Mouse (Mus musculus) CH12.LX (cell line): ENCODE data around the gene Efr3b. TPM values are rescaled to one million over a fixed set of nuclear protein-coding genes. Genes with fewer than 3 reads are reported as not detected.

ENCODE experiments used
- DNase-seq: peaks from one replicate; pipeline ENCODE4 v3.0.0-alpha.2; 2013; ENCODE audit errors: extremely low read depth
- H3K27ac ChIP-seq: 2 replicates; pipeline ENCODE4 v1.5.1; 2012; ENCODE audit warnings: low read depth, mild to moderate bottlenecking, control low read depth, moderate library complexity; ENCODE audit not compliant: insufficient read depth
- H3K27me3 ChIP-seq: replicated peaks from 2 replicates; pipeline ENCODE3; 2012; ENCODE audit warnings: inconsistent platforms
- H3K36me3 ChIP-seq, 2 experiments: replicated peaks in 1 of 2; 2 replicates each; pipeline versions ENCODE3 to v1.6.1; 2012; ENCODE audit warnings: inconsistent platforms in 1 of 2, low read length in 1 of 2, mild to moderate bottlenecking in 1 of 2, mixed read lengths in 1 of 2, moderate library complexity in 1 of 2; ENCODE audit not compliant: control insufficient read depth in 1 of 2, insufficient read depth in 1 of 2
- H3K4me1 ChIP-seq, 2 experiments: 2 replicates each; pipeline ENCODE4 v1.6.1; 2012; ENCODE audit warnings: inconsistent platforms in 1 of 2, moderate library complexity in 1 of 2; ENCODE audit not compliant: insufficient read depth in 2 of 2, control insufficient read depth in 1 of 2
- H3K4me2 ChIP-seq: 2 replicates; pipeline ENCODE4 v1.6.1; 2012; ENCODE audit warnings: low read depth, mild to moderate bottlenecking, control low read depth; ENCODE audit not compliant: poor library complexity, insufficient read depth, severe bottlenecking
- H3K4me3 ChIP-seq, 3 experiments: fragments of 150-350 bp in 1 of 3; sonication (generic) in 1 of 3; replicated peaks in 1 of 3; 2 replicates each; pipeline versions ENCODE3 to v1.5.1; 2011 to 2012; ENCODE audit warnings: low read depth in 2 of 3, low read length in 2 of 3, mild to moderate bottlenecking in 2 of 3, moderate library complexity in 2 of 3, control low read depth in 1 of 3, improper control_type of control experiment in 1 of 3, inconsistent platforms in 1 of 3, mixed read lengths in 1 of 3; ENCODE audit not compliant: poor library complexity in 1 of 3
- H3K79me2 ChIP-seq: replicated peaks from 2 replicates; pipeline ENCODE4 v1.6.1; 2012; ENCODE audit warnings: mild to moderate bottlenecking, moderate library complexity; ENCODE audit not compliant: control insufficient read depth, poor library complexity, insufficient read depth, severe bottlenecking; ENCODE audit errors: extremely low read depth
- H3K9ac ChIP-seq: 2 replicates; pipeline ENCODE4 v1.6.1; 2012; ENCODE audit warnings: low read depth, mild to moderate bottlenecking, control low read depth, moderate library complexity; ENCODE audit not compliant: insufficient read depth
- H3K9me3 ChIP-seq: replicated peaks from 2 replicates; pipeline ENCODE3; 2012; ENCODE audit warnings: low read length, inconsistent platforms, mixed read lengths
- BHLHE40 ChIP-seq: IDR thresholded peaks from 2 replicates; pipeline ENCODE4 v1.6.1; 2011; ENCODE audit warnings: mild to moderate bottlenecking, low read depth, low read length, improper control_type of control experiment
- E2F4 ChIP-seq: IDR thresholded peaks from 2 replicates; pipeline ENCODE4 v1.6.1; 2011; ENCODE audit warnings: low read depth, low read length, improper control_type of control experiment; ENCODE audit not compliant: insufficient replicate concordance
- ELF1 ChIP-seq: IDR thresholded peaks from 2 replicates; pipeline ENCODE4 v1.6.1; 2014; ENCODE audit warnings: low read depth, mild to moderate bottlenecking, inconsistent platforms, low read length, improper control_type of control experiment
- EP300 ChIP-seq: IDR thresholded peaks from 2 replicates; pipeline ENCODE4 v1.6.1; 2011; ENCODE audit warnings: low read length, improper control_type of control experiment
- ETS1 ChIP-seq: conservative IDR thresholded peaks from 2 replicates; pipeline ENCODE4 v1.6.1; 2012; ENCODE audit warnings: low read depth, mild to moderate bottlenecking, inconsistent platforms, low read length, improper control_type of control experiment, moderate library complexity
- HCFC1 ChIP-seq: IDR thresholded peaks from 2 replicates; pipeline ENCODE4 v1.6.1; 2012; ENCODE audit warnings: low read depth, mild to moderate bottlenecking, inconsistent platforms, low read length, improper control_type of control experiment
- IRF4 ChIP-seq: IDR thresholded peaks from 2 replicates; pipeline ENCODE4 v1.6.1; 2014; ENCODE audit warnings: low read depth, mild to moderate bottlenecking, inconsistent platforms, low read length, improper control_type of control experiment
- JUN ChIP-seq: IDR thresholded peaks from 2 replicates; pipeline ENCODE4 v1.6.1; 2011; ENCODE audit warnings: low read depth, mild to moderate bottlenecking, low read length, improper control_type of control experiment, moderate library complexity; ENCODE audit not compliant: insufficient read depth
- MAFK ChIP-seq: IDR thresholded peaks from 2 replicates; pipeline ENCODE4 v1.6.1; 2011; ENCODE audit warnings: low read length, improper control_type of control experiment; ENCODE audit not compliant: insufficient replicate concordance
- MAX ChIP-seq: IDR thresholded peaks from 2 replicates; pipeline ENCODE4 v1.6.1; 2011; ENCODE audit warnings: low read length, improper control_type of control experiment
- MAZ ChIP-seq: IDR thresholded peaks from 2 replicates; pipeline ENCODE4 v1.6.1; 2012; ENCODE audit warnings: low read depth, mild to moderate bottlenecking, inconsistent platforms, low read length, improper control_type of control experiment, moderate library complexity
- MXI1 ChIP-seq: IDR thresholded peaks from 2 replicates; pipeline ENCODE4 v1.6.1; 2011; ENCODE audit warnings: mild to moderate bottlenecking, low read depth, low read length, improper control_type of control experiment
- MYC ChIP-seq: IDR thresholded peaks from 2 replicates; pipeline ENCODE4 v1.6.1; 2011; ENCODE audit warnings: low read depth, mild to moderate bottlenecking, improper control_type of control experiment, low read length
- NELFE ChIP-seq: IDR thresholded peaks from 2 replicates; pipeline ENCODE4 v1.6.1; 2011; ENCODE audit warnings: low read depth, low read length, improper control_type of control experiment
- PAX5 ChIP-seq: IDR thresholded peaks from 2 replicates; pipeline ENCODE4 v1.6.1; 2012; ENCODE audit warnings: low read length, inconsistent platforms, mixed read lengths
- POLR2A ChIP-seq: IDR thresholded peaks from 2 replicates; pipeline ENCODE4 v1.6.1; 2011; ENCODE audit warnings: low read depth, mild to moderate bottlenecking, improper control_type of control experiment, low read length
- POLR2AphosphoS2 ChIP-seq: IDR thresholded peaks from 2 replicates; pipeline ENCODE4 v1.6.1; 2011; ENCODE audit warnings: low read depth, low read length, improper control_type of control experiment
- RAD21 ChIP-seq: IDR thresholded peaks from 2 replicates; pipeline ENCODE4 v1.6.1; 2011; ENCODE audit warnings: low read depth, mild to moderate bottlenecking, low read length, improper control_type of control experiment, moderate library complexity
- RCOR1 ChIP-seq: conservative IDR thresholded peaks from 2 replicates; pipeline ENCODE4 v1.6.1; 2012; ENCODE audit warnings: low read depth, mild to moderate bottlenecking, inconsistent platforms, low read length, improper control_type of control experiment
- SIN3A ChIP-seq: IDR thresholded peaks from 2 replicates; pipeline ENCODE4 v1.6.1; 2012; ENCODE audit warnings: low read length, improper control_type of control experiment, inconsistent platforms
- USF2 ChIP-seq: conservative IDR thresholded peaks from 2 replicates; pipeline ENCODE4 v1.6.1; 2011; ENCODE audit warnings: low read depth, low read length, improper control_type of control experiment
- ZC3H11A ChIP-seq: IDR thresholded peaks from 2 replicates; pipeline ENCODE4 v1.6.1; 2012; ENCODE audit warnings: low read depth, mild to moderate bottlenecking, inconsistent platforms, low read length, improper control_type of control experiment
- ZKSCAN1 ChIP-seq: IDR thresholded peaks from 2 replicates; pipeline ENCODE4 v1.6.1; 2012; ENCODE audit warnings: low read depth, inconsistent platforms, low read length, improper control_type of control experiment, borderline replicate concordance
- ZNF384 ChIP-seq: IDR thresholded peaks from 2 replicates; pipeline ENCODE4 v1.6.1; 2012; ENCODE audit warnings: low read depth, low read length, improper control_type of control experiment, inconsistent platforms
- dilution Hi-C: fragments of 300-500 bp; cut with MboI; formaldehyde crosslinking; loops from 2 replicates; pipeline ENCODE4 v1.14.3; 2020; ENCODE audit warnings: low sequenced_read_pairs; ENCODE audit not compliant: extremely low pct_unique_long_range_greater_than_20kb, extremely low pct_ligation_motif_present
- in situ Hi-C: fragments of 300-500 bp; cut with MboI; formaldehyde crosslinking; loops from 3 replicates; pipeline ENCODE4 v1.14.3; 2019; ENCODE audit warnings: low sequenced_read_pairs, low pct_ligation_motif_present, low pct_unique_long_range_greater_than_20kb, mixed read lengths
- polyA plus RNA-seq: library from polyadenylated mRNA; unstranded; fragments of >175 nt; gene quantifications from 2 replicates; pipeline ENCODE4 v1.2.1, GENCODE M21; 2012; ENCODE audit warnings: low read depth; ENCODE audit not compliant: insufficient read length
- total RNA-seq, 2 experiments: library from RNA; depleted of rRNA; stranded (reverse); fragments of 300-350 nt in 1 of 2; fragments of >200 nt in 1 of 2; gene quantifications; 2 replicates each; pipeline ENCODE4 v1.2.3; 2012 to 2014

The Efr3b gene
- total and polyA plus RNA-seq, 3 experiments: 0.68 to 2.1 (median 0.82) TPM

- in situ Hi-C loops: no loop called here
- DNase-seq: no peak
- H3K27ac ChIP-seq: no peak overlapping the region
- H3K9ac ChIP-seq: no peak overlapping the region
- H3K36me3 ChIP-seq: no peaks in the 10 kb centered on the region
- H3K79me2 ChIP-seq: no peaks in the 10 kb centered on the region
- dilution Hi-C loops: no loop called here
- no peak overlapping the region for H3K4me2 ChIP-seq
- no peaks in the 10 kb centered on the region for H3K4me1 ChIP-seq
- H3K4me3 ChIP-seq: no peak overlapping the region
- TF ChIP-seq MXI1 (no peak), USF2 (no peak), MYC (no peak), ELF1 (no peak), SIN3A (no peak), PAX5 (no peak)
- peaks cover 3% of the 10 kb centered on the region for H3K27me3 ChIP-seq
- no peaks in the 10 kb centered on the region for H3K9me3 ChIP-seq
These were observed 32.6 kb downstream of the Efr3b start for GRCm38 (mm10) chr12:4006079-4006478.

GRCm38 (mm10) chr12:4004648-4005047 is 34.1 kb downstream of the Efr3b start:
- no peak for DNase-seq
- H3K27me3 ChIP-seq: peaks cover 3% of the 10 kb centered on the region
- in situ Hi-C loops (no loop called here), dilution Hi-C loops (no loop called here)
- no peak overlapping the region for H3K9ac ChIP-seq
- H3K79me2 ChIP-seq: no peaks in the 10 kb centered on the region
- H3K27ac ChIP-seq: no peak overlapping the region
- H3K36me3 ChIP-seq: no peaks in the 10 kb centered on the region
- H3K4me3 ChIP-seq: no peak overlapping the region
- H3K9me3 ChIP-seq: no peaks in the 10 kb centered on the region
- peak overlapping the region; percentile 9 for H3K4me2 ChIP-seq
- H3K4me1 ChIP-seq: no peaks in the 10 kb centered on the region
- TF ChIP-seq MYC (no peak), HCFC1 (no peak), ETS1 (no peak), MXI1 (no peak), JUN (no peak), EP300 (no peak), NELFE (no peak), IRF4 (no peak), RAD21 (no peak), RCOR1 (no peak), ZKSCAN1 (no peak)

- Histone ChIP-seq H3K36me3 (no peaks in the 10 kb centered on the region), H3K27me3 (peaks cover 7% of the 10 kb centered on the region), H3K9me3 (no peaks in the 10 kb centered on the region), H3K4me1 (no peaks in the 10 kb centered on the region), H3K4me2 (no peak overlapping the region), H3K27ac (no peak overlapping the region), H3K4me3 (no peak overlapping the region)
- in situ Hi-C loops: no loop called here
- TF ChIP-seq MAZ: no peak
- TF ChIP-seq MAFK: no peak
- TF ChIP-seq ZNF384: no peak
- no peak for TF ChIP-seq EP300
- TF ChIP-seq E2F4: no peak
- TF ChIP-seq BHLHE40: no peak
- no peak for TF ChIP-seq SIN3A
- no peak for TF ChIP-seq POLR2AphosphoS2
- no peak for TF ChIP-seq MAX
- no peak for TF ChIP-seq HCFC1
- TF ChIP-seq MYC: no peak
- TF ChIP-seq JUN: no peak
- no peak for TF ChIP-seq POLR2A
- TF ChIP-seq ZC3H11A: no peak
- no peak for TF ChIP-seq PAX5
- no peak for TF ChIP-seq USF2
- TF ChIP-seq, all 38 proteins: peak for 0
- no peaks in the 10 kb centered on the region for H3K79me2 ChIP-seq
- no peak overlapping the region for H3K9ac ChIP-seq
- DNase-seq: no peak
- dilution Hi-C loops: no loop called here
These were observed 38.3 kb downstream of the Efr3b start for GRCm38 (mm10) chr12:4000406-4000805.
